Mouse (Mus musculus) intestine, embryonic 15.5 days (tissue): ENCODE results near the gene Mtg1. TPM values are rescaled to one million over a fixed set of nuclear protein-coding genes. Genes with fewer than 3 reads are reported as not detected.
"Not testable (repeated sequence)": the region's sequence is repeated elsewhere in the genome, so short reads cannot be mapped to it uniquely, and the experiment has no call there.

Experiments
- ATAC-seq: fragments of 200-750 bp; cut with Nextera tagmentation; 2 replicates; pipeline ENCODE4 v1.8.0; 2017; ENCODE audit warnings: moderate TSS enrichment, moderate library complexity
- H3K27ac ChIP-seq: fragments of 300-500 bp; sonication (generic); 2 replicates; pipeline ENCODE4 v1.5.1; 2015; ENCODE audit warnings: mild to moderate bottlenecking, inconsistent platforms
- H3K27me3 ChIP-seq: fragments of 300-500 bp; sonication (generic); replicated peaks from 2 replicates; pipeline ENCODE4 v1.6.1; 2015; ENCODE audit warnings: inconsistent platforms
- H3K36me3 ChIP-seq: fragments of 300-500 bp; sonication (generic); 2 replicates; pipeline ENCODE4 v1.6.1; 2015; ENCODE audit warnings: inconsistent platforms
- H3K4me1 ChIP-seq: fragments of 300-500 bp; sonication (generic); replicated peaks from 2 replicates; pipeline ENCODE4 v1.6.1; 2015; ENCODE audit warnings: inconsistent platforms
- H3K4me2 ChIP-seq: fragments of 300-500 bp; sonication (generic); replicated peaks from 2 replicates; pipeline ENCODE4 v1.6.1; 2015; ENCODE audit warnings: mild to moderate bottlenecking, inconsistent platforms
- H3K4me3 ChIP-seq: fragments of 300-500 bp; sonication (generic); replicated peaks from 2 replicates; pipeline ENCODE4 v1.5.1; 2015; ENCODE audit warnings: inconsistent platforms
- H3K9ac ChIP-seq: fragments of 300-500 bp; sonication (generic); 2 replicates; pipeline ENCODE4 v1.6.1; 2015; ENCODE audit warnings: inconsistent platforms
- H3K9me3 ChIP-seq: fragments of 300-500 bp; sonication (generic); 2 replicates; pipeline ENCODE4 v1.6.1; 2016; ENCODE audit warnings: inconsistent platforms
- WGBS: fragments of 180-500 bp; shearing (Covaris S2); methylation state at CpG from one replicate; pipeline ENCODE4 v1.1.7; 2015; 5-methylcytosine and 5-hydroxymethylcytosine counted together
- polyA plus RNA-seq: library from polyadenylated mRNA; unstranded; fragments of >200 nt; fragmentation: Nextera tagmentation; extraction: Ambion mirVana; gene quantifications from 2 replicates; pipeline ENCODE4 v1.2.1, GENCODE M21; 2015

Mtg1 gene
- polyA plus RNA-seq, 1 experiment from 2014 or later, result 24.0 TPM

GRCm38 (mm10) chr7:140115583-140116328 is 21.6 kb upstream of the Mtg1 start, which contains the start of gene Paox:
Gene Paox (plus strand): TSS chr7:140115799.
- Histone ChIP-seq H3K4me3 (peak within 1 kb of the TSS; percentile 75), H3K4me2 (peak within 1 kb of the TSS; percentile 82), H3K9ac (peak within 1 kb of the TSS; percentile 89), H3K9me3 (no peaks in the 10 kb centered on the region), H3K36me3 (peaks cover 8% of the 10 kb centered on the region), H3K4me1 (0 out of 2 replicates have a peak, but pooled peaks cover 3% of the 10 kb centered on the region), H3K27ac (peak within 1 kb of the TSS; percentile 87), H3K27me3 (no peaks in the 10 kb centered on the region)
- ATAC-seq, result peak; percentile 88
- under 1% methylated on average over 23 of the region's 23 CpGs for WGBS

GRCm38 (mm10) chr7:140116329-140117054 is 20.9 kb upstream of the Mtg1 start, which contains the start of gene Echs1:
Gene Echs1 (minus strand): TSS chr7:140116476.
- peak within 1 kb of the TSS; percentile 82 for H3K4me2 ChIP-seq
- H3K27me3 ChIP-seq, result no peaks in the 10 kb centered on the region
- H3K4me3 ChIP-seq, result peak within 1 kb of the TSS; percentile 75
- 0 out of 2 replicates have a peak, but pooled peaks cover 3% of the 10 kb centered on the region for H3K4me1 ChIP-seq
- WGBS, result 4% methylated on average over 28 of the region's 28 CpGs
- H3K9ac ChIP-seq, result peak within 1 kb of the TSS; percentile 89
- peaks cover 3% of the 10 kb centered on the region; the same call in 1 of the 2 replicates for H3K36me3 ChIP-seq
- H3K27ac ChIP-seq, result peak within 1 kb of the TSS; percentile 87
- ATAC-seq, result peak; percentile 96
- no peaks in the 10 kb centered on the region for H3K9me3 ChIP-seq

GRCm38 (mm10) chr7:140120484-140120883 is 16.9 kb upstream of the Mtg1 start:
- Histone ChIP-seq H3K9me3 (no peaks in the 10 kb centered on the region), H3K27me3 (no peaks in the 10 kb centered on the region), H3K4me2 (no peak overlapping the region), H3K27ac (no peak overlapping the region), H3K9ac (no peak overlapping the region), H3K4me3 (no peak overlapping the region), H3K36me3 (no peaks in the 10 kb centered on the region), H3K4me1 (peaks cover 5% of the 10 kb centered on the region)
- WGBS, result 88% methylated on average over 2 of the region's 2 CpGs
- no peak for ATAC-seq

GRCm38 (mm10) chr7:140121338-140121910 is 15.9 kb upstream of the Mtg1 start:
- WGBS, result 63% methylated on average over 13 of the region's 13 CpGs
- no peak overlapping the region for H3K4me2 ChIP-seq

GRCm38 (mm10) chr7:140122765-140123164 is 14.6 kb upstream of the Mtg1 start:
- H3K9ac ChIP-seq, result no peak overlapping the region
- WGBS, result 21% methylated on average over 4 of the region's 4 CpGs
- H3K27me3 ChIP-seq, result no peaks in the 10 kb centered on the region
- no peaks in the 10 kb centered on the region for H3K36me3 ChIP-seq
- ATAC-seq, result peak; percentile 23
- peak overlapping the region; percentile 38 for H3K27ac ChIP-seq
- H3K4me2 ChIP-seq, result no peak overlapping the region
- no peak overlapping the region for H3K4me3 ChIP-seq
- no peaks in the 10 kb centered on the region for H3K9me3 ChIP-seq
- H3K4me1 ChIP-seq, result peaks cover 8% of the 10 kb centered on the region

More at GRCm38 (mm10) chr7:140121338-140121910, 15.9 kb upstream of the Mtg1 start:
- Histone ChIP-seq H3K36me3 (no peaks in the 10 kb centered on the region), H3K4me1 (peaks cover 5% of the 10 kb centered on the region), H3K9me3 (no peaks in the 10 kb centered on the region), H3K27ac (no peak overlapping the region), H3K9ac (no peak overlapping the region), H3K4me3 (no peak overlapping the region), H3K27me3 (no peaks in the 10 kb centered on the region)
- no peak for ATAC-seq

GRCm38 (mm10) chr7:140124382-140124781 is 13.0 kb upstream of the Mtg1 start:
- Histone ChIP-seq H3K9me3 (no peaks in the 10 kb centered on the region), H3K4me2 (no peak overlapping the region), H3K27ac (no peak overlapping the region), H3K36me3 (no peaks in the 10 kb centered on the region), H3K27me3 (no peaks in the 10 kb centered on the region), H3K4me3 (no peak overlapping the region), H3K9ac (no peak overlapping the region), H3K4me1 (peaks cover 8% of the 10 kb centered on the region)
- ATAC-seq, result no peak
- WGBS, result 86% methylated on average over 1 of the region's 1 CpGs

- peak overlapping the region; percentile 90 for H3K9ac ChIP-seq
- no peaks in the 10 kb centered on the region for H3K36me3 ChIP-seq
- no peaks in the 10 kb centered on the region for H3K9me3 ChIP-seq
- H3K27me3 ChIP-seq, result no peaks in the 10 kb centered on the region
- ATAC-seq, result peak; percentile 97
- 1% methylated on average over 40 of the region's 40 CpGs for WGBS
- H3K4me1 ChIP-seq, result peaks cover 8% of the 10 kb centered on the region
- H3K27ac ChIP-seq, result peak overlapping the region; percentile 62
- H3K4me2 ChIP-seq, result peak overlapping the region; percentile 73
- H3K4me3 ChIP-seq, result peak overlapping the region; percentile 72
Observed at GRCm38 (mm10) chr7:140125278-140126021, 11.9 kb upstream of the Mtg1 start.

- peak; percentile 52 for ATAC-seq
- H3K4me1 ChIP-seq, result peaks cover 8% of the 10 kb centered on the region
- peak overlapping the region; percentile 73 for H3K4me2 ChIP-seq
- peak overlapping the region; percentile 90 for H3K9ac ChIP-seq
- no peaks in the 10 kb centered on the region for H3K36me3 ChIP-seq
- WGBS, result 3% methylated on average over 5 of the region's 5 CpGs
- H3K27ac ChIP-seq, result peak overlapping the region; percentile 62
- peak overlapping the region; percentile 72 for H3K4me3 ChIP-seq
- H3K9me3 ChIP-seq, result no peaks in the 10 kb centered on the region
- no peaks in the 10 kb centered on the region for H3K27me3 ChIP-seq
Observed at GRCm38 (mm10) chr7:140126022-140126350, 11.4 kb upstream of the Mtg1 start.

- H3K9me3 ChIP-seq, result no peaks in the 10 kb centered on the region
- H3K4me2 ChIP-seq, result peak overlapping the region; percentile 51
- no peak overlapping the region for H3K27ac ChIP-seq
- peak overlapping the region; percentile 12; the same call in 1 of the 2 replicates for H3K4me3 ChIP-seq
- no peak for ATAC-seq
- no peaks in the 10 kb centered on the region for H3K36me3 ChIP-seq
- H3K9ac ChIP-seq, result no peak overlapping the region
- H3K4me1 ChIP-seq, result peaks cover 8% of the 10 kb centered on the region
- no peaks in the 10 kb centered on the region for H3K27me3 ChIP-seq
- WGBS, result 75% methylated on average over 3 of the region's 3 CpGs
Observed at GRCm38 (mm10) chr7:140126934-140127333, 10.4 kb upstream of the Mtg1 start.

GRCm38 (mm10) chr7:140127911-140128310 is 9.5 kb upstream of the Mtg1 start:
- no peak overlapping the region for H3K9ac ChIP-seq
- 76% methylated on average over 2 of the region's 2 CpGs for WGBS
- peaks cover 2% of the 10 kb centered on the region; the same call in 1 of the 2 replicates for H3K36me3 ChIP-seq
- H3K27ac ChIP-seq, result no peak overlapping the region
- H3K9me3 ChIP-seq, result no peaks in the 10 kb centered on the region
- H3K4me3 ChIP-seq, result no peak overlapping the region
- H3K27me3 ChIP-seq, result no peaks in the 10 kb centered on the region
- peaks cover 8% of the 10 kb centered on the region for H3K4me1 ChIP-seq
- no peak for ATAC-seq
- H3K4me2 ChIP-seq, result no peak overlapping the region

- not testable (repeated sequence) for H3K4me3 ChIP-seq, H3K27me3 ChIP-seq, H3K4me1 ChIP-seq, H3K9me3 ChIP-seq, H3K27ac ChIP-seq, ATAC-seq, H3K36me3 ChIP-seq, H3K9ac ChIP-seq, H3K4me2 ChIP-seq
- WGBS, result 87% methylated on average over 7 of the region's 7 CpGs
Observed at GRCm38 (mm10) chr7:140132184-140132583, 5.2 kb upstream of the Mtg1 start.

- H3K27me3 ChIP-seq, H3K4me2 ChIP-seq, ATAC-seq, H3K9me3 ChIP-seq, H3K27ac ChIP-seq, H3K4me3 ChIP-seq, H3K4me1 ChIP-seq, H3K36me3 ChIP-seq, H3K9ac ChIP-seq: not testable (repeated sequence)
- 81% methylated on average over 7 of the region's 7 CpGs for WGBS
Observed at GRCm38 (mm10) chr7:140134033-140134432, 3.3 kb upstream of the Mtg1 start.
